Mouse (Mus musculus): ENCODE data around the gene Pcbp3. TPM values are rescaled to one million over a fixed set of nuclear protein-coding genes. Genes with fewer than 3 reads are reported as not detected.

The Pcbp3 gene
- total and polyA plus RNA-seq, 3 experiments = 3.8 to 4.9 (median 3.8) TPM

DNA sequence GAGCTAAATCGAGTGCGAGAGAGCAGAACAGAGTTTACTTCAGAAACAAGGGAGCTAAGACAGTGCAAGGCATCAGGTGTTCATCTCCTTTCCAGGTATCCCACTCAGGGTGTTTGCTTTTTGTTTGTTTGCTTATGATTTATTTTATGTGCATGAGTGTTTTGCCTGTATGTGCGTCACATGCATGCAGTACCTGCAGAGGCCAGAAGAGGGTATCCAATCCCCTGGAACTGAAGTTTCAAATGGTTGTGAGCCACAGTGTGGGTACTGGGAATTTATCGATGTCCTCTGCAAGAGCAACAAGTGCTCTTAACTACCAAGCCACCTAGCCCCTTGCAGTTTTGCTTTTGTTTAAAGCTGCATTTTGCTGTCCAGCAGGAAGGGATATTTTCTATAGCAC lies 132.8 kb downstream of the Pcbp3 start:
- no peaks in the 10 kb centered on the region for H3K79me2 ChIP-seq (replicated peaks; ENCODE audit: control insufficient read depth, insufficient read depth, low read length)
- H3K9ac ChIP-seq (ENCODE audit: low read depth, low read length) = no peak overlapping the region
- no peak for TF ChIP-seq POLR2A (IDR thresholded peaks at IDR 0.05; ENCODE audit: insufficient read depth, low read depth, low read length)
- no peak for TF ChIP-seq EP300 (IDR thresholded peaks at IDR 0.05; ENCODE audit: insufficient read depth, low read depth, low read length)
- no peak for TF ChIP-seq CTCF (IDR thresholded peaks at IDR 0.05)
- no peak for DNase-seq
- no peaks in the 10 kb centered on the region for H3K36me3 ChIP-seq (ENCODE audit: control insufficient read depth, insufficient read depth, low read length)
- H3K4me1 ChIP-seq (ENCODE audit: control insufficient read depth, insufficient read depth, low read length) = no peaks in the 10 kb centered on the region
- no peak overlapping the region for H3K27ac ChIP-seq
- intact Hi-C loops (cut with DNase I) = no loop called here
- whole genome bisulfite sequencing = 99% methylated on average over 4 of the region's 4 CpGs
- H3K4me3 ChIP-seq = no peak overlapping the region
- no peaks in the 10 kb centered on the region for H3K27me3 ChIP-seq (ENCODE audit: control insufficient read depth, insufficient read depth, low read length)

DNA sequence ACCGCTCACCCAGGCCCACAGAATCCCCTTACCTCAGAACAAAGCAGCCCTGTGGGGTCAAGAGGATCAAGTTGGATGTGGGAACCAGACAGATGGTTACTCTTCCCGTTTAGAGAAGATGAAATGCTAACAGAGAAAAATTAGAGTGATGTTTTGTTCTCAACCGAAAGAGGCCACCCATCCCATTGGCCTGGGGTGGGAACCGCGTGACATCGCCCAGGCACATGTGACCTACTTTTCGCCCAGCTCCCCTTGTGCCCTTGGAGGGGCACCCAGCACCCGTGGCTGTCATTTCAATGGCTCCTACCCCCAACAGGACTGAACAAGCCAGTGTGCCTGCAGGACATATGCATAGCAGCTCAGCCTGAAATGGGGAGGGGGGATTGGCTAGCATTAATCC lies 139.0 kb downstream of the Pcbp3 start:
- intact Hi-C loops (cut with DNase I) = no loop called here

DNA sequence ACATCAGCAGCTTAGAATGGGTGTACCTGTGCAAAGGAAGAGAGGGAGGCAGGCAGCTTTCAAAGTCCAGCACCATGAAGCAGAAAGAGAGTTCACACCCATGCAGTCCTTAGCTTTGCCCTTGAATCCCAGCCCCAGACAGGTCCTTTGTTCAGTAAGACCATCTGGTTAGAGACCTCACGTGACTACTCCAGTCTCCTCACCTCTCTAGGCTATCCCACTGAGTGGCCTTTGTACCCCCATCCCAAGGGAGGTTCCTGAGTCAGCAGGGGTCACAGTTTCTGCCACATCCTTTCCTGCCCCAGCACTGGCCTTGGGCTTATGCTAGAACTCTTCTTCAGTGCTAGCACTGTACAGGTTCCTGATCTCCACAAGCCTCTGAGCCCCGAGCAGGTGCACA lies 142.4 kb downstream of the Pcbp3 start:
- DNase-seq = no peak
- H3K27ac ChIP-seq = no peak overlapping the region
- TF ChIP-seq CTCF (IDR thresholded peaks at IDR 0.05) = no peak
- TF ChIP-seq EP300 (IDR thresholded peaks at IDR 0.05; ENCODE audit: insufficient read depth, low read depth, low read length) = no peak
- no peak for TF ChIP-seq POLR2A (IDR thresholded peaks at IDR 0.05; ENCODE audit: insufficient read depth, low read depth, low read length)
- no peaks in the 10 kb centered on the region for H3K79me2 ChIP-seq (replicated peaks; ENCODE audit: control insufficient read depth, insufficient read depth, low read length)
- intact Hi-C loops (cut with DNase I) = no loop called here
- H3K9ac ChIP-seq (ENCODE audit: low read depth, low read length) = no peak overlapping the region
- no peaks in the 10 kb centered on the region for H3K27me3 ChIP-seq (ENCODE audit: control insufficient read depth, insufficient read depth, low read length)
- 75% methylated on average over 2 of the region's 2 CpGs for WGBS
- H3K4me3 ChIP-seq = no peak overlapping the region
- no peaks in the 10 kb centered on the region for H3K4me1 ChIP-seq (ENCODE audit: control insufficient read depth, insufficient read depth, low read length)
- H3K36me3 ChIP-seq (ENCODE audit: control insufficient read depth, insufficient read depth, low read length) = no peaks in the 10 kb centered on the region

More for the DNA sequence above, 139.0 kb downstream of the Pcbp3 start:
- Histone ChIP-seq H3K9ac (ENCODE audit: low read depth, low read length) (no peak overlapping the region), H3K79me2 (replicated peaks; ENCODE audit: control insufficient read depth, insufficient read depth, low read length) (no peaks in the 10 kb centered on the region), H3K36me3 (ENCODE audit: control insufficient read depth, insufficient read depth, low read length) (no peaks in the 10 kb centered on the region), H3K4me3 (no peak overlapping the region), H3K27me3 (ENCODE audit: control insufficient read depth, insufficient read depth, low read length) (no peaks in the 10 kb centered on the region), H3K4me1 (ENCODE audit: control insufficient read depth, insufficient read depth, low read length) (no peaks in the 10 kb centered on the region), H3K27ac (no peak overlapping the region)
- TF ChIP-seq CTCF (IDR thresholded peaks at IDR 0.05) = no peak
- no peak for TF ChIP-seq EP300 (IDR thresholded peaks at IDR 0.05; ENCODE audit: insufficient read depth, low read depth, low read length)
- no peak for TF ChIP-seq POLR2A (IDR thresholded peaks at IDR 0.05; ENCODE audit: insufficient read depth, low read depth, low read length)
- WGBS = 90% methylated on average over 8 of the region's 8 CpGs
- DNase-seq = no peak

DNA sequence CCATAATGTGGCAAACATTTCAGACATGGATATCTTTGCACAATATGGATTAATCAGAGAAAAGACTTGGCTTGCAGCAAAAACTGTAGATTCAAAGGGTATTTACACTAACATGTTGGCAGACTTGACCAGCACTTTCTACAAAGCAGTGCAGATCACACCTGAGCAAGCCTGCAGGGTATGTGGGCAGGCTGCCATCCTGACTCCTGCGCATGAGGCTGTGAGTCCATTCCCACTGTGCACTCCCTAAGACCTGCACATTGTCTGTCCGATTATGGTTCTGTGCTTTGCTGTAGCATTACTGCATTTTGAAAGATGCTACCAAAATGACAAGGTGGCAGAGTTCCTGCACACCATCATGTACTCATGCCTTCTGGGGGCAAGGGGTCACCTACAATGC lies 143.3 kb downstream of the Pcbp3 start:
- DNase-seq = no peak
- intact Hi-C loops (cut with DNase I) = no loop called here
- Histone ChIP-seq H3K79me2 (replicated peaks; ENCODE audit: control insufficient read depth, insufficient read depth, low read length) (no peaks in the 10 kb centered on the region), H3K27me3 (ENCODE audit: control insufficient read depth, insufficient read depth, low read length) (no peaks in the 10 kb centered on the region), H3K9ac (ENCODE audit: low read depth, low read length) (no peak overlapping the region), H3K27ac (no peak overlapping the region), H3K36me3 (ENCODE audit: control insufficient read depth, insufficient read depth, low read length) (no peaks in the 10 kb centered on the region), H3K4me1 (ENCODE audit: control insufficient read depth, insufficient read depth, low read length) (no peaks in the 10 kb centered on the region), H3K4me3 (no peak overlapping the region)
- 91% methylated on average over 2 of the region's 2 CpGs for WGBS
- no peak for TF ChIP-seq EP300 (IDR thresholded peaks at IDR 0.05; ENCODE audit: insufficient read depth, low read depth, low read length)
- TF ChIP-seq CTCF (IDR thresholded peaks at IDR 0.05) = no peak
- no peak for TF ChIP-seq POLR2A (IDR thresholded peaks at IDR 0.05; ENCODE audit: insufficient read depth, low read depth, low read length)

DNA sequence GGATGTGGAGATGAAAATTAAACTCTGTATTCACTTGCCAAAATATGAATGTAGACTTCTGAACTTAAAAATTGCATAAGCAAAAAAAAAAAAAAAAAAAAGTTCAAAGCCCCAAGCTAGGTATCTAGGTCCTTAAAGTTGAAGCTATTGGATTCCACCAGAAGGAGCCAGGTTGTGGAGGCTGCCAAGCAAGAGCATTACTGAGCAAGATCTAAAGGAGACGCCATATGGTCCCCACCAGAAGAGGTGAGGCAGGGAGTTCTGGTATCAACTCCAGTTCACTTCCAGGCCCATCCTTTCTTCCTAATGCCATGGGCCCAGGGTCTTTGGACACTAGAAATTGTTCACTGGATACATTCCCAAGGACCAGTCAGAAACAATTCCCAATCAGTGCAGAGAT lies 144.8 kb downstream of the Pcbp3 start:
- no peak overlapping the region for H3K27ac ChIP-seq
- H3K4me1 ChIP-seq (ENCODE audit: control insufficient read depth, insufficient read depth, low read length) = no peaks in the 10 kb centered on the region
- no peaks in the 10 kb centered on the region for H3K36me3 ChIP-seq (ENCODE audit: control insufficient read depth, insufficient read depth, low read length)
- 88% methylated on average over 1 of the region's 1 CpGs for WGBS
- no peak for TF ChIP-seq CTCF (IDR thresholded peaks at IDR 0.05)
- no peak for TF ChIP-seq POLR2A (IDR thresholded peaks at IDR 0.05; ENCODE audit: insufficient read depth, low read depth, low read length)
- no peak for TF ChIP-seq EP300 (IDR thresholded peaks at IDR 0.05; ENCODE audit: insufficient read depth, low read depth, low read length)
- H3K9ac ChIP-seq (ENCODE audit: low read depth, low read length) = no peak overlapping the region
- no peak overlapping the region for H3K4me3 ChIP-seq
- H3K27me3 ChIP-seq (ENCODE audit: control insufficient read depth, insufficient read depth, low read length) = no peaks in the 10 kb centered on the region
- no peak for DNase-seq
- H3K79me2 ChIP-seq (replicated peaks; ENCODE audit: control insufficient read depth, insufficient read depth, low read length) = no peaks in the 10 kb centered on the region
- intact Hi-C loops (cut with DNase I) = no loop called here

DNA sequence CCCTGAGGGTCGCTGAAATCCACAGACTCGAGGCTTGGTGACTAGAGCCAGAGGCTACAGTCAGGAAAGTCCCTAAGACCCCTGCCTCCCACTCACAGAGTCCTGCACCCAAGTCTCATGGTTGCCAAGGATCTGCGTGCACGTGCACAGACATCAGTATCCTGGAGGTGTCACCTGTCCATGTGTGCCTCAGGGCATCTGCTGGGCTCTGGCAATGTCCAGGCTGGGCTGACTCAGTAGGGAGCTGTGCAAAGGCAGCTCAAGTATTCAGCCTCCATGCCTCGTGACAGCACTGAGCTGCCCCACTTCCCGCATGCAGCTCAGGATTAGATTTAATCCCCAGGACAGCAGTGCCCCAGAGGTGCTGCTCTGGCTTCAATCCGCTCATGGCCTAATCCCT lies 145.3 kb downstream of the Pcbp3 start:
- Histone ChIP-seq H3K36me3 (ENCODE audit: control insufficient read depth, insufficient read depth, low read length) (no peaks in the 10 kb centered on the region), H3K79me2 (replicated peaks; ENCODE audit: control insufficient read depth, insufficient read depth, low read length) (no peaks in the 10 kb centered on the region), H3K4me3 (no peak overlapping the region), H3K27ac (no peak overlapping the region), H3K4me1 (ENCODE audit: control insufficient read depth, insufficient read depth, low read length) (no peaks in the 10 kb centered on the region), H3K27me3 (ENCODE audit: control insufficient read depth, insufficient read depth, low read length) (no peaks in the 10 kb centered on the region), H3K9ac (ENCODE audit: low read depth, low read length) (no peak overlapping the region)
- 74% methylated on average over 7 of the region's 7 CpGs for WGBS
- no peak for TF ChIP-seq EP300 (IDR thresholded peaks at IDR 0.05; ENCODE audit: insufficient read depth, low read depth, low read length)
- no peak for TF ChIP-seq POLR2A (IDR thresholded peaks at IDR 0.05; ENCODE audit: insufficient read depth, low read depth, low read length)
- no peak for TF ChIP-seq CTCF (IDR thresholded peaks at IDR 0.05)
- no peak for DNase-seq
- intact Hi-C loops (cut with DNase I) = no loop called here

Data from heart, adult 2 months (tissue).